Mouse (Mus musculus): ENCODE measurements around the gene D1Ertd622e.
"Not testable (repeated sequence)": the region's sequence is repeated elsewhere in the genome, so short reads cannot be mapped to it uniquely, and the experiment has no call there.

The D1Ertd622e gene

DNA sequence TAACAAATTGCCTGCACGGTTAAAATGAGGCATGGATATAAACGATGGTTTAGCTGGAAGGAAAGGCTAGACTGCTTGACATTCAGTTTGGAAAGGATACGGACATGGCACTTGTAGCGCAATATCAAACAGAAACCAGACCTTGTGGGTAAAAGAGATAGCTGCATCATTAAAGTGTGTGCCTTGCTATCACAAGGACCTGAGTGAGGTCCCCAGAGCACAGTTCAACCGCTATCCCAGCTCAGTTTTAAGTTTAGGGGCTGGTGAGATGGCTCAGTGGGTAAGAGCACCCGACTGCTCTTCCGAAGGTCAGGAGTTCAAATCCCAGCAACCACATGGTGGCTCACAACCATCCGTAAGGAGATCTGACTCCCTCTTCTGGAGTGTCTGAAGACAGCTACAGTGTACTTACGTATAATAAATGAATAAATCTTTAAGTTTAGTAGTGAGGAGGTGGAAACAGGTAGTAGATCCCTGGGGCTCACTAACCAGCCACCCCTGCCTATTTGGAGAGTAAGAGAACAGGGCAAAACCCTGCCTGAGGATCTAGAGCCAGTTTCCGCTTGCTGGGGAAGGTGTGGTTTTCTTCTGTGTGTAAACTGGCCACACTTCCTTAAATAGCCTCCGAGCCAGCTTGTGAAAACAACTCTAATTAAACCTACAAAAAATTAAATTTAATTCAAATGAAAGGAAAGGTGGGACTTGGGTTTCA, 29.2 kb downstream of the D1Ertd622e start:
- no peak for DNase-seq

DNA sequence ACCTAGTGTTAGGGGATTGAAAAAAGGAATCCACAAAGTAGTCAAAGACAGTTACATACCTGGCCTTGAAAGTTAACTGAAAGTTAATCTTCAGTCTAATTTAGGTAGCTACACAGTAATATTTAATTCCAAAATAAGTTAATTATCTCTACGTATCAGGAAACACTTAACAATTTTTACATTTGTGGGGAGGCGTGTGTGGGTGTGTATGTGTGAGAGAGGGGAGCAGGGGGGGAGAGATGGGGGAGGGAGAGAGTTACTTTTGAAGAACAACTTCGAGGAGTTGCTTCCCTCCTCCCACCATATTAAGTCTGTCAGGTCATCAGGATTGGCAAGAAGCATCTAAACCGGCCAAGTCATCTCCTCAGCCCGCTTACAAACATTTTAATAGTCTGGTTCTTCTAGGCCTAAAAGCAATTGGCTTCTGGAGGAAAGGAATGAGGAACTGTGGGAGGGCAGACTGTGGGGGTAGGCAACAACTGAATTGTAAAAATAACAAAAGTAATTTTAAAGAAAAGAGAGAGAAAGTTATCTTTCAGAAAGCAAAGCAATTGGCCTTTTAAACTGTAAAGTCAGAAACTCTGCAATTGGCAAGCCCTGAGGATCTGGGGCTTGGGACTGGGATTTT, 29.9 kb downstream of the D1Ertd622e start:
- DNase-seq: no peak

DNA sequence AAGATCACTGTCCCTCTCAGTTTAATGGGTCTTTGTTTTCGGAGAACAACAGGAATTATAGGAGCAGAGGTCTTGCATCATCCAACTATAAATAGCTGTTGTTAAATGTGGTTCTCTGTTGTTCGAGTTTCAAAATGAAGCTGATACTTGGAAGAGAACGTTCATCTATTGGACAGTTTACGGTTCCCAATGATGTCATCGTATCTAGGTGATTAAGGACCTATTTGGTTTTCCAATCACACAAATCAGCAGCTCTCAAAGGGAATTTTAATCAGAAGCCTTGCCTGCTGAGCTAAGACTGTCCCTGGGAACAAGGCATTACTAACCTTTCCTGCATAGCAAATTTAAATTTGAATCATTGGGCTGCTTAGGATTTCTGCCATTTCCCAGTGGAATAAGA, 31.7 kb downstream of the D1Ertd622e start:
- no peak for DNase-seq

DNA sequence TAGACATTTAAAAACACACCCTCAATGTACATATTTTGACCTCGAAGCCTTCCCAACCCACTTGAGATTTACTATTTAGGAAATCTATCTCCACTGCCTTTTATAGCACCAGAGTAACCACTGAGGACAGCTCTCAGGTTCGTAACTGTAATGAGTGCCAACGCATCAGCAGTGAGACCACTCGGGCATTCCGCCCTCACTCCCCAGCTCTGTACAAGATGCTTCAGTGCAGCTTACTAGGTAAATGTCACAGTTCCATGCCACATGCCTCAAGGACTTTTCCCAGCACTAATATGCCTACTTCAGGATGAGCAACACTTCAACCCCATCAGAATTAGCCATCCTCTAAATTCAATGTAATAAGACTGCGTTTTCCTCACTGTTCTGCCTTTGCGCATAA, 33.0 kb downstream of the D1Ertd622e start:
- no peak for DNase-seq

DNA sequence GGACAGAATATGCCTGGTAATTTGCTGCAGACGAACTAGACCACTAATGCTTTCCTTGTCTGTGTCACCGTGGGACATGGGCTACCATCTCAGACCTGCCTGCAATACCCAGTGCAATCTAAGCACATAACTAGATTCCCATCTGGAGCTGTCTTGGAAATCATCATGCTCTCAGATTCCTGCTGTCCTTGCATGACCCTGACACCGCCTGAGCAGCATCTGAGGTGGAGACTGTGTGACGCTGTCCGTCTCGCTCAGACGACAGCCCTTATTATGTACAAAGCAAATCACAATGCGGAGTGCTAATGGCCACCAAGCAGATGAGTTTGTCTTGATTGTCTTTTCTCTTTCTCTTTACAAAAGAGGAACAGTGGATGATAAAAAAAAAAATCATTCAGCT, 33.9 kb downstream of the D1Ertd622e start:
- no peak for DNase-seq

DNA sequence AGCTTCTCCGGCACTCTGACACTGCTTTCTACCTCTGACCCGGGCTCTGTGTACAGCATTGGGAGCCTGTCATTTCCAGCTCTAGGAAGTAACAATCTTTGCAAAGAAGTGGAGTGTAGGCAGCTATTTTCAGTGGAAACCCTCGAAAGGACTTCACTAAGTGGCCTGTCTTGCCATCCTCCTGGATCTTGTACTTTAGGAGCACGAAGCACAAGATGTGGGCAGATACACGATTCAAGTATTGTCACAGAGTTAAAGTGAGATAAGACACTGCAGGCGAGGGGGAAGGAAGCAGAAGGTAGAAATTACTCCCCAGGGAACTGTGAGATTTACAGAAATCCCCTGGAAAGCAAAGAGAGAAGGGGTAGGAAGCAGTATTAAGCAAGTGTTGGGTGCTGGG, 36.4 kb downstream of the D1Ertd622e start:
- DNase-seq: no peak

DNA sequence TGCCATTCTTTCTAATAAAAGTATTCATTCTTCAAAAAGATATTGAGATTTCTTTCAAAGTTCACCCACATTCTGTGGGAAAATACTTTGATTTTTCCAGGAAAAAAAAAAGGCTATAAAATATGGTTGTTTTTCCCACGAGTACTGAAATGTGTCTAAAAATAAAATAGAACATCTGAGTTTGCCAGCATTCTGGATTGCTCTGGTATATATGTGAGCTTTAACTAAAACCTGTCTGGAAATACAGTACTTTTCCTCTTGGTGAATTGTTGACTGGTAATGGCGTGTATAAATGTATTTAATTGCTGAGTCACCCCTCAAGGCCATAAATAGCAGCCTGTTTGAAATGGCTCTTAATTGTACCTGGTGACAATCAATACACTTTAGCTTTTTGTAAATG, 37.5 kb downstream of the D1Ertd622e start:
- no peak for DNase-seq

DNA sequence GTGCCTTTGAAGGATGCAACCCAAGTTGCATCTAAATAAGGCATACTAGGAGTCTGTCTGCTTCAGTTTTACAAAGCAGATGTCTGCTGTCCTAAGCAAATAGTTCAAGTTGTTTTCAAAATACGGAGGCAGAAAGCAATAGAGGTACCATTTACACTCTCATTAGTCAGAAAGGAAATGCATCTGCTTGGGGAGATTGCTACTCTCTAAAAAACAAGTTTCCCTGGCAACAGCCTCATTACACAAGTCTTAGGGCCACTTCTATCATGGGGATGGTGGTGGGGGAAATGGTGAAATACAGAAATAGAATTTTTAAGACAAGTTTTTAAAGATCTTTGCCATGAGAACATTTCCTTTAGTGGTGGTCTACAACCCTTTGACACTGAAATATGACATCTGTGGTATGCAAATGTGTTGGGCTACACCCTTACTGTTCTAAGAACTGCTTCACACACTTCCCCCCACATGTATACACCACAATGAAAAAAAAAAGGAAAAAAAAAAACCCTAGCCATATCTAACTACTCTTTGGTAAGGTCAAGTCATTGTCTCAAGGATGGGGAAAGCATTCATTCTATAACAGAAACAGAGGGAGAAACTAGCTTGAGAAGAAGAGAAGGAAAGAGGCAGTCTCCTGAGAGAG, 38.5 kb downstream of the D1Ertd622e start:
- no peak for DNase-seq

DNA sequence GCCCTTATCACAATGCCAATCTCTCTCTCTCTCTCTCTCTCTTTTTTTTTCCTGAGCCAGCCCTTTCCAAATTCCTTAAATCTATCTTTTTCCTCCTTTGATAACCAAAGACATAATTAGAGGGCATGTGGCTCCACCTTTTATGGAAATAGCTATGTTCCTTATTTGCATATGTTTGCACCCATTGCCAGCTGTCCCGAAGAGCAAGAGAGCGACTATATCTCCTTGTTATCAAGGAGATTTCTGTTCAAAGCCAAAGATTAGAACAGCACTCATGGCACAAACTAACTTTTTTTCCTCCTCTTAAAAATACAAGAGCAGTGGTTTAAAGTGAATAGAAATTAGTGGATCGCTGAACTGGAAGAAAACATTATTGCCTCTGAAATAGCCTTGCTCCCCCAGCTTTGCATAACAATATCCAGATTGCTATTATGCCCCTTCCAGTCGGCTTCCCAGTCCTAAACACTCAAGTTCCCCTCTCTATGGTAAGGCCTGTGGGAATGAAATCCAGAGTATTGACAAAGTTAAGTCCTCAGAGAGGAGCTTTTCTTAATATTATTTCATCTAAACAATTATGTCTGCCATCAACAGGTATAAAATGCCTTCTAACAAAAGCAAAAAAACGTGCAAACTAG, 39.2 kb downstream of the D1Ertd622e start:
- DNase-seq: no peak

DNA sequence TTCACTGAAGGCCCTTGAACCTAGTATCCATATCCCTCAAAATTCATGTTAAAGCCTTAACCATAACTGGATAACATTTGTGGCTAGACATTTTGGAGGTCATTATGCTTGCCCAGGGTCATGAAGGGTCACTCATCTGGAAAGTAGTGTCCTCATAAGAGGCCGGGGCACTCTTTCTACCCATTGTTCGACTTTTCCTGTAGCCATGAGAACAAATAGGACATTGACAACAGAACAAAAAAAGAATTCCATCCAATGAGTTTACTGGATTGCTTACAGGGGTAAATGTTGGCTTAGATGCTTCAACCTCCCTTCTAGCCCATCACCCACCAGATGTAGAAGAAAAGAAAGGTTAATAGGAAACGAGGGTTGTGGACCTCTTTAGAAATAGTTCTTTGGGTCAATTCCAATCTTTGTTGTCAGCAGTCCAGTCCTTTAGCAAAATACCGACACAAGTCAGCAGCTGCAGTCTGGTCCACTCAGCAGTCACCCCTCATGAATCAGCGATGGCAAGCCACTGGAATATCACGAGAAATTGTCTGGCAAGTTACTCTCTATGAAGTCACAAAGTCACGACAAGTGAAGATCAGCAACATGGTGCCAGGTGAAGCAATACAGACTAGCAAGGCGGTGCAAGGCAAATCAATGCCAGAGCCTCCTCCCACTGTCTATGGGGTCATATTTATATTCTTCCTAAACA, 42.1 kb downstream of the D1Ertd622e start:
- no peak for DNase-seq

DNA sequence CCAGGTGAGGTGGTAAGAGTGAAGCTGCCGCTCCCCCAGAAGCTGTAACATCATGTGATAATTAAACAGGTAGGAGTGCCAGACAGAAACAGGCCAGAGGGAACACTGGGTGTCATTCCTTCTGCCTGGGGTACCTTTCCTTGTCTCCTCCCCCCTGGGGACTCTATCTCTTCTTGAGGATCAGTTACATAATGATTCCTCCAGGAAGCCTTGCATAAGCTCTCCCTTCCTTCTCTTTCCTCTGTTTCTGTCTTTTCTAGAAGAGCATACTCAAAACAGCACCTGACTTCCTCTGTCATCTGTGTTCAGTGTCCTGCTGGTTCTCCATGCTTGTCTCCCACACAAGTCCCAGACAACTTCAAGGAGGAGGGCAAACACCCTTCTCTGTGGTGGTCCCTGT, 46.3 kb downstream of the D1Ertd622e start:
- no peak for DNase-seq

DNA sequence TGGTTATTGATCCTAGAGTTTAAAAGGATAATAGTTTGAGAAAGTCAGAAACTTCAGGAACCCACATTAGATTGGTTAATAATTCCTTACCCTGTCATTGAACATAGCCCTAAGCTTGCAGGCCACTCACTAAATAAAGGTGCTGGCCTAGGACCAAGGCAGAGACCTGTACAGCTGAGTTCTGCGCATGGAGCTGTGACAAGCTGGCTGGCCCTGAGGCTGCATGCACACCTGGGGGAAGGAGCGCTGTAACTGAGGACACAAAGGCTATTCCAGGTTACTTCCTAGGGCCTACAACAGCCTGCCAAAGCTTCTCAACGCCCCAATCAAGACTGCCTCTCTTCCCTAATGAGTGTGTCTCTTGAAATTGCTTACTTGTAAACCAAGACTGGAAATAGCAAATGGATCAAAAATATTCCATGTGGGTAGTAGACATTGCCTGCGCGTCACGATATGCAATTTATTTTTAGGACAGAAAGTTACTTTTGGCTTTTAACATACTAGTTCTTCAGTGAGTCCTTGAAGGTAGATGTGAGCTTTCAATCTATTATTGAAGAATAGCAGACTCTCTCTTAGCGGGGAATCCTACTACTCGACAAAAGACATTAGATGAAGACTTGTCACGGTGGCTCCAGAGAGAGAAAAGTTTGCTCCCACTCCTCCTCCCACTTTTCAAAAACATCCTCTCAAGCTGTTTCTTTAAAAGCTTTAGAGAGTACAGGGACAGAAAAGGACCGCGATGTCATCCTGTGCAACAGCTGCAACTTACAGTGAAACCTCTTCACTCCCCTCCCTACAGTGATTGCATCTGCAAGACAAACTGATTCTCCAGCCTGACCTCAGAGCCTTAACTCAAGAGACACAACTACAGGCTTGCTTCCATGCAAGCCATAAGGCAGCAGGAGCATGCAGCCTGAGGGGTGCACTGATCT, 47.1 kb downstream of the D1Ertd622e start:
- DNase-seq: no peak

DNA sequence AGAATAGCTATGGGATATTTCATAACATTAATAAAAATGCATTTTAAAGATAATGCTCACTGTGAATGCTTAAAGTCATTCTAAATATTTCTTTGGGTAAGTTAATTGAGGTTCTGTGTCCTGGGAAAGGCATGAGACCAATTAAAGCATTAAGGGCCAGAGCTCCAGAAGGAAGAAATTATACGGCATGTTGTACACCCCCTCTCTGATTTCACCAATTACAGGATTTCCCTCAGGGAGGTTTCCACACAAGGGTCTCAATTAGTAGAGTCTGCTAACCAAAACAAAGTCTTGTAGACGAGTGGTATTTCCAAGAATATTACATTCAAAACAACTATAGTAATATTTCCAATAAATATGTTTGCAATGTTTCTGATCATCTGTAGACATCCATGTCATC, 50.1 kb downstream of the D1Ertd622e start:
- DNase-seq: no peak

DNA sequence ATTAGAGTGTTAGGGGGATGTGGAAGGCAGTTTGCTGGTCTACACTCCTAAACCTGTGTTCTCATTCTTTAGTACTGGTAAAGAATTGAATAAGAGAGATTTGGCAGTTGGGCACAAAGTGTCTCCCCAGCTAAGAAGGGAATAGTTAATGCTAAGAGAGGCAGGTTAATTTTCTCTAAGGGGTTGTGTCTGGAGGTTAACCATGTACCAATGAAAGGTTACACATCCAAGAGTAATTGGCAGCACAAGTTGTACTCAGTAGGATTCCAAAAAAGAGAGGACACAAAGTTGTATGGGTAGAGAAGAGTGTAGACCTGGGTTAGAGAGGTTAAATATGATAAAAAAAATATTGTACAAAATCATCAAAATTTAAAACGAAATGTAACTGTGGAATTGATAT, 58.5 kb downstream of the D1Ertd622e start:
- no peak for DNase-seq

DNA sequence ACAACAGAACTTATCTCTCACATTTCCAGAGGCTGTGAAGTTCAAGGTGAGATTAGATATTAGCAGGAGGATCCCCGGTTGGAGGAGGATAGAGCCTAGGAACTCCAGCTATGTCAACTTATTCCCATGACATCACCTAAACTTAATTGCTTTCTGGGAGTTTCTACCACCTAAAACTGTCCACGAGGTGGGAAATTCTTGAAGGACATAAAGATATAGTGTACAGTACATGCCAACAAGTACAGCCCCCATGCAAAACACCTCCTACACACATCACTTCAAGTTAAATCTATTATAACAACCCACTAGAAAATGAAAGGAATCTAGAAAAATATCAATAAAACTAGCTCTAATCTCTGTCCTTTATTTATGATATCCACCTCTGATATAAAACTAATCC, 61.5 kb downstream of the D1Ertd622e start:
- DNase-seq: no peak

DNA sequence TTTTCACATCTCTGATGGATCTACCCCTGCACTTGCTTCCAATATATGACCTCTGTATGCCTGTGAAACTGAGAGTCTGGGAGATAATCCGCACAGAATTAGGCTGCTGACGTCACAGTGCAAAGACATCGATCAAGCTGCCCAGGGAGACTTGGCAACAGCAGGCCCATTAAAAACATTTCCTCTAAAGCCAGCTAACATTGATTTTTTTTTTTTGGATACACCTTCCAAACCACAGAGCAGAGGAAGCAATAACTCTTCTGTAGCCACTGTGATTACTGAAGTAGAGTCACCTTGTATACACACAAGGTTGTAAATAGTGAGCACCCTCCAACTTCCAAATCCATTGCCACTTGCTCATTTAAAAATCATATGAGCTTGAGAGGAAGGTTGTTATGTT, 62.8 kb downstream of the D1Ertd622e start:
- no peak for DNase-seq

DNA sequence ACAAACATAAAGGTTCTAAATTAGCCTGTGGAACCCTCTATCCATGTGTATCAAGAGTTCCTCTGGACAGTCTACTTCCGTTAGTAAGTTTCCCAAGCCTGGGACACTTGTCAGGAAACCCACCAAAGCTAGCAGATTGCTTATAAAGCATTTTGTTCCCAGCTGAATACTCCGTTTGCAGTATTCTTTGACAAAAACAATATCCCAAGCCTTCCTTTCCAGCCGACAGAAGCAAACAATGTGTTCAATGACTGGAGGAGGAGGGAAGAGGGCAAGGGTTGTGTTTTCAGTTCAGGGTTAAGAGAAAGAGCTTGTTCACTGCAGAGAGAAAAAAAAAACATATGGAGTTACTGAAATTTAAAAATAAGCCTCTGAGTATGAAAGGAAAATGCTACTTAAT, 73.3 kb downstream of the D1Ertd622e start:
- DNase-seq: no peak

DNA sequence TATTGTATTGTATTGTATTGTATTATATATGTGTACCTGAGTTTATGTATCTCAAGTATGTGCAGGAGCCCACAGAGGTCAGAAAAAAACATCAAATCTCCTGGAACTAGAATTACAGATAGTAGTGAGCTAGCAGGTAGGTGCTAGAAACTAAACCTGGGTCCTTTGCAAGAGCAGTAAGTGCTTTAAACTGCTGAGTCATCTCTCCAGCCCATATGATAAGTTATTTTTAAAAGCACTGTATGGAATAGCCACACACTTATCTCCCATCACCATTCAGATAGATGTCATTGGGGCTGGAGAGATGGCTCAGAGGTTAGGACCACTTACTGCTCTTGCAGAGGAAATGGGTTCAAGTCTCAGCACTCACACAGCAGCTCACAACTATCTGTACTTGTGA, 76.8 kb downstream of the D1Ertd622e start:
- no peak for DNase-seq

DNA sequence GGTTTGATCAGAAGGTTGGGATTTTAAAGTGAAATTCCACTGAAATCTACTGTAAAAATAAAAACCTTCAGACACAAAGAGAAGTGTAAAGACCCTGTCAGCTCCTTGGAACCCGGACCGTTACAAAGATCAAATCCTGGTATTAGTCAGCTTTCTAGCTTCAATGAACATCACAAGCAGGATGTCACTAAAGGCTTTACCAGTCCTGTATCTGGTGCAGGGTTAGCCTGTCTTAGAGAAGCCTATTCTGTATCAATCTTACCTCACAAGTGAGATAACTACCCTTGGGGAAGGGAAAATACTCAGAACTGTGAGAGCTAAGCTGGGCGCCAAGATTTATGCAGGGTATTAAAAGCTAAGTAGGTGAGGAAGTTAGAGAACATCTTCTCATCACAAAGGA, 77.7 kb downstream of the D1Ertd622e start:
- DNase-seq: no peak

DNA sequence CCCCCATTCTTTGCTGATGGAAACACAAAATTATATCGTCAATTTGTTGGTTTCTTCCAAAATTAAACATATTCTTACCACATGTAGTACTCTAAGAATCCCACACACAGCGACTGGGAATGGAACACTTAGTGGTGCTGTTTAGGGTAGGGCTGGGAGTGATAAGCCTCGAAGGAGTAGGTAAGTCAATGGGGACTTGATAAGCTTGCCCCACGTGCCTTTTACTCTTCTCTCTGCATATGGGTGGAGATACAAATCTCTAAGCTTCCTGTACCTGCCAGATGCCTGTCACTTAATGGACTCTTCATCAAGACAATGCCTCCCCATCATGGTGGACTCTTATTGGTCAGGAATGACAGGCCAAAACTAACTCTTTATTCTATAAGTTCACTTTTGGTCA, 78.8 kb downstream of the D1Ertd622e start:
- no peak for DNase-seq

DNA sequence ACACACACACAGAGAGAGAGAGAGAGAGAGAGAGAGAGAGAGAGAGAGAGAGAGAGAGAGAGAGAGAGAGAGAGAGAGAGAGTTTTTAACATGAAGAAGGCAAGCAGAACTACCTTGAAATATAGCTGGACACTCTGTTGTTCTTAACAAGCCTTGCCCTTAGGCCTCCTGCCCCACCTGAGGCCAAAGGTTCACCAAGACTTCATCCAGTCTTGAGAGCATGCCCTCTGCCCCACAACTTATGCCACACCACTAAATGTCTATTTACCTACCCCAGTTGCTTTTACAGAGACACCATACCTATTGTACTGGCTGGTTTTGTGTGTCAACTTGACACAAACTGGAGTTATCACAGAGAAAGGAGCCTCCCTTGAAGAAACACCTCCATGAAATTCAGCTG, 81.2 kb downstream of the D1Ertd622e start:
- not testable (repeated sequence) for DNase-seq

DNA sequence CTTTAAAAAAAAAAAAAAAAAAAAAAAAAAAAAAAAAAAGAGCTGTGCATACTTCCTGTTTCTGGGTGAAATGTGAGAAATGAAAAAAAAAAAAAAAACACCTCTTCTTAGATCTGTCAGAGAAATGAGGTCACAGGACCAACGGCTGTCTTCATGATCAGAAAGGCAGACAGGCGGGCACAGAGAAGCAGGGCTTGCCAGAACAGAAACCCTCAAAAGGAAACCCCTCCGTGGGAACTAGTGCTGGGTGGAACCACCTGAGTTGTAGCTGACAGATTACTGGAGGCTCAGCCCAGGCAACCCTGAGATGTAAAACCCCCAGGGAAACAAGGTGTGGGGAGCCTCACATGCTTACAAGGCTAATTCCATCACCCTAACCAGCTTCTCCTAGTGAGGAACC, 81.6 kb downstream of the D1Ertd622e start:
- no peak for DNase-seq

Data from right cerebral cortex, postnatal 14 days (tissue).